Mouse (Mus musculus) embryo, embryonic 10 days (tissue): Measurements from ENCODE around the gene Uba7.

ENCODE experiments used
- DNase-seq: peaks from one replicate; pipeline ENCODE4 v3.0.0-alpha.2; 2015; ENCODE audit warnings: low spot score

The Uba7 gene

DNA sequence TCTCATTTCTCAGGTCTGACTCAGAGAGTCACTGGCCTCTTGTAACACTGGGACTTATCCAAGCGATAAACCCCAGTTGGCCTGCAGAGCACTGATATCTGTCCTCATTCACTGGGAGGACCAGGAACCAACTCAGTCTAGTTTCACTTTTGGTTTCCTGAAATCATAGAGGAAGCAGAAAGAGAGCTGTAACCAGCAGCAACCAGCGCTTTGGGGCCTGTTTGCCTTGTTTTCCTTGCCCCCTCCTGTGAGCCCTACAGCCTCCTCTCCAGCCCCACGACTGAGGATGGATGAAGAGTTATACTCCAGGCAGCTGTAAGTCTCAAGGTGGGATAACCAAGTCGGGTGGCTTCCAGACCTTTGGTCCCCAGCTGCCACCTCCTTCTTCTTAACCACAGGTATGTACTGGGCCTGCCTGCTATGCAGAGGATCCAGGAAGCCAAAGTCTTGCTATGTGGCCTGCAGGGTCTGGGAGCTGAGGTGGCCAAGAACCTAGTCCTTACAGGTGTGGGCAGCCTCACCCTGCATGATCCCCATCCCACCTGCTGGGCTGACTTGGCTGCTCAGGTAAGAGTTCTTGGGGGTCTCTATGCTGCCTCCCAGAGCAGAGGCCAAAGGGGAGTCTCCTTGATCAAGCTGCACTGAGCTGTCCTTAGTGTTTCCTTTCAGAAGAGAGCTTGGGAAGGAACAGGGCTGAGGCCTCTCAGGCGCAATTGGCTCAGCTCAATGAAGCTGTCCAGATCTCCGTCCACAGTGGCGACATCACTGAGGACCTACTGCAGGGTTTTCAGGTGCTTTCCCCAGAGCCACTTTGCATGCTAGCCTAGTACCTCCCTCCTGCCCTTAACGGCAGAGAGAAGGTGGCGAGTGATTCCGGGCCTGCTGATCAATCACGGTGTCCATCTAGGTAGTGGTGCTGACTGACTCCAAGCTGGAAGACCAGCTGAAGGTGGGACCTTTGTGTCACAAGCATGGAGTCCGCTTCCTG lies at the start of gene Uba7:
TSS of gene Uba7 (plus strand) at position 107 of the 988 bp plus-strand sequence.
- peak; percentile 18 for DNase-seq

DNA sequence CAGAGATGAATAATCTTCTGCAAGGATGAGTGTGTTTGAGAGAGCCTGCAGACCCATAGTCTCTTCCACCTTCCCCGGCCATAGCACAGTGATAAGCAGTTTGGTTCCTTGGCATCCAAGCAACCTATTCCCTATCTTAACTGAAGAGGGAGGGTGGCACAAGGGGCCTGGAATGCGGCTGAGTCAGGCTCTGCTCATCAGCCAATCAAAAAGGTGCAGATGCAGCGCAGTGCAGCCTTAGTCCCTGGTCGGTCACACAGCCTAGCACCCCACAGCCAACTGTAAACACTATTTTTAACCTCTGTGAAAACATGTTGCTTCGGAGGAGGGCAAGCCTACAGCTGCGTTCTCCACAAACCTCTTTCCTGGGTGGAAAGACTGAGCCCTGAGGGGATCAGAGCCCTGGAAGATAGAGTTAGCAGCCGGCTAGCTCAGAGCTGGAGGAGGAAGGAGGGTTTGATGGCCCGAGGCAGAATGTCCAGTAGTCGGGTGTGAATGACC lies 48.3 kb upstream of the Uba7 start:
- DNase-seq: no peak

DNA sequence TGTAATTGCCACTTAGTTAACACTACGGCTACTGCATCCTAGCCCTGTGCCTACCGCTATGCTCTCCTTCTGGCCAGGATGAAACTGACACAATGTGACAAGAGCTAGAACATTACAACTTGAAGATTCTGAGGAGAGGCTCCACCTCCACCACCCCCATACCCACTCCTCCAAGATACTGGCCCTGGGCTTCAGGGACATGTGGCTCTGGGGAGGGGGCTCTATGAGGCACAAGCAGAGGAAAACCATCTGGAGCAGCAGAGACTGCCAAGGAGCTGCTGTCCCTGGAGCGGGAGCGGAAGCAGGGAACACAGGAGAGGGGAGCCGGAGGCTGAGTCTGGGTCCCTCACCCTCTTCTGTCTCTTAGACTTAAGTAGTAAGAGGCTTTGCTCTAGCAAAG lies 47.6 kb upstream of the Uba7 start:
- no peak for DNase-seq

DNA sequence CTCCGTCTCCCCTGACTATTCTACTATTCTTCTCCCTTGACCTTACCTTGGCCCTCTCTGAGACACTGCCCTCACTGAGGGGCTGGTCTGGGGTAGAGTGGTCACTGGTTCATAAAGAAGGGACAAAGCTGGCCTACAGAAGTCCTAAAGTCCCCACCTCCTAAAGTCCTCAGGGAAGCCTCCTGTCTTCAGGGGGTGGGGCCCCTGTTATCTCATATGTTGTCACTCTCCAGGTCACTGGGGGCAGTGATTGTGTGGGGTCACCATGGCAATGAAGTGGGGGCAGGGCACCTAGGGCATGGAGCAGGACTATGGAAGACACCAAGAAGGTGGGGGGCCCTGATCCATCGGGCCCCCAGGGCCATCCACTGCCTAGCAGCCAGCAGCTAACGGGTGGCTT lies 47.1 kb upstream of the Uba7 start, which contains the start of gene Actl11:
TSS of gene Actl11 (plus strand) at position 301 of the 400 bp plus-strand sequence.
- no peak for DNase-seq

DNA sequence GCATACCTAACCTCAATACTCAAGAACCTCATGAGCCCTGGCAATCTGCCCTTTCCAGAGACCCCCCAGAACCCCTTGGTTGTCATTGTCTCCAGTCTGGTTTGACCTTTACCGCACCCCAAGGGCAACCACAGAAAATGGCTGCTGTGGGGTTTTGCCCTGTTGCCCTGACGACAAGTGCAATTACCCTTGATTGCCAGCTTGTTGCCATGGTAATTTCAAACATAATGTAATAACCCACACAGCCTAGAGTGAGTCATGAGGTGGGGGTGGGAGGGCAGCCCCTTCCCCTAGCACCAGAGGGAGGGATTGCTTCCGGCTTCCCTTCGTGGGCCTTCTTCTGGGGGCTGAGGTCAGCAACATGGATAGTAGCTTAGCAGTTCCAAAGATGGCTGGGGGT lies 43.1 kb upstream of the Uba7 start:
- no peak for DNase-seq

DNA sequence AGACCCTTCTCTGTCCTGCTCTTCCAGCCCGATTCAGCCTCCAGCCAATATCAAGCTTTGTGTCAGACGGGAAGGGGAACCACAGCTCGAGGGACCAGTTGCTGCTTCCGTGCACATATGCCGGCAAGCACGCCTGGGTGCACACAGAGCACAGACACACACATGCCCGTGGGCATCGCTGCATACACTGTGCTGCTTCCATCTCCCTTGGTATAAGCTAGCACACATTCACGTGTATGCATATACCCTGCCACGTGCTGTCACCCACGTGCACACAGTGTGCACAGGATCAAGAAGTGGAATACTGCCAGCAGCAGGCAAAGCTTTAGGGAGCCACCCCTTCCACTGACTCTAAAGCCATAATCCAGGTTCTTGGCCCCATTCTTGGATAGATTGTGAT lies 41.2 kb upstream of the Uba7 start:
- no peak for DNase-seq

DNA sequence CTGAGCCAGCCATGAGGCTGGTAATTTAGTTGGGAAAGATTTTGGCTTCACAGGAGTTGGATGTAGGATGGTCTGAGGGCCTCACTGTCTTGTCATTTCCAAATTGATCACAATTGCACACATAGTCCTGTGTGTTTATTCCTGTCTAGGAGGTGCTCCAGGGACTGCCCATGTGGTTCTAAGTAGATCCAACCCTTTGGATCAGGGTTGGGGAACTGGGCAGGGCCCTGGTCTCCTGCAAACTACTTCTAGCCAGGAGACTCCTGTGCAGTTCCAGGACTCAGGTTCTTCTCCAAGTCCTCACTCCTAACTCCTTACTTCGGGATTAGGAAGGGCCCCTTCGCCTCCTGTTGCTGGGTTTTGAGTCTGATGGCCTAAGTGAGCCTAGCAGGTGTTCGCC lies 39.9 kb upstream of the Uba7 start, which contains the start of gene Camkv:
TSS of gene Camkv (plus strand) at position 301 of the 400 bp plus-strand sequence.
- no peak for DNase-seq

DNA sequence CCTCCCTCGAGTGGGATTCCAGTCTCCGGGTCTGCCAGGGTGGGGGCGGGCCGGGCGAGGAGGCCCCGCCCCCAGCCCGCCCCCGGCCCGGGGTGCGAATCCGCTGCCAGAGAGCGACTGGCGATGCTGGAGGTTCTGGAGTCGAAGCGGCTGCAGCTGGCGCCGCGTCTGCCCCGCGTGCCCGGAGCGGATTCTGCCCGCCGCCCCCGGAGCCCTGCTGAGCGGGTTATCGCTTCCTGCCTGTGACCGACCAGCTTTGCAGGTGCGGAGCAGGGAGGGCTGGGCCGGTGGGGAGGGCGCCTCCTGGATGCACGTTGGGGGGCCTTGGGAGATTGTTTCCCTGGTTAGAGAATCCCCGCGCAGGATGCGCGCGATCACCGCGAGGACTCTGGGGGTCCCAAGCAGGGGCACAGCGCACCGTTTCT lies 39.5 kb upstream of the Uba7 start:
- peak; percentile 35 for DNase-seq

DNA sequence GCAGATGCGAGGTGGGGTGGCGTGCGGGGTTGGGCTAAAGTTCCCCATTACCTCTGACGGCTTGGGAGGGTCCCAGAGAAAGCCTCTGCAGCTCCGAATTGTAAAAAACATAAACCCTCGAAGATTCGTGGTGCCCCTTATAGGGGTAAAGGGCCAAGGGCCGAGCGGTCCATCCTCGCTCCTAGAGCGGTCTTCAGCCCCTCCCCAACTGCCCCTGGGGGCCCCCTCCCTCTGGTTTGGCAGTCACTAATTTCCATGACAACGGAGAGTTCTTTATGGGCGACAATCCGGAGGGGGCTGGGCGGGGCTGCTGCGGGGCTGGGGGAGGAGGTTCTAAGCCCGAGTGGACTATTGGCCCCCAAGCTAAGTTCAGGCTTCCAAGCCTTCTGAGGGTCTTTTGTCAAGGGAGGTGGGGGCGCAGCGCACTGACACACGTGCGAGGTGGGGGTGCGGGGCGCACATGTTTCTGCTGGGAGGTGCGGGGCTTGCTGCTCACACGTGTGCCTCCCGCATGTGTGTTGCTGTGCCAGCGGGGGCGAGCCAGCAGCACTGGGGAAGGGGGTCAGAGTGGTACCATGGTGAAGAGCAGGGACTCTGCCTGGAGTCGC lies 39.0 kb upstream of the Uba7 start:
- peak; percentile 36 for DNase-seq

DNA sequence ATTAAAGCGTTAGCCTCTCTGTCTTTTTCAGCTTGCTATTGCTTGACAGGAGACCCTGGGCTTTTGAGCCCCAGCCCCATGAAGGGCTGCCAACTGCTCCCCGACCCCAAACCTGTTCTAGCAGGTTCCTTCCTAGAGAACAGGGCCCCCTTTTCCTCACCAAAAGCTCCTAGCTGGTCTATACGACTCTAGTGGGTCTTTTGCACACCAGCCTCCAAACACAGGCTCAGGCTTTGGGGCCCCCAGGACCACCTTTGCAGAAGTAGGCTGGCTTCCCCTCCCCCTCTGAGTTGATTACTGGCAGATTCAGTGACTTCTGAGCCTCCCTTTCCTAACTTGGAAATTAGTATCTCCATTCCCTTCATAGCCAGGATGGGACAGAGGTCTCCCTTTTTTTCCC lies 38.5 kb upstream of the Uba7 start:
- no peak for DNase-seq

DNA sequence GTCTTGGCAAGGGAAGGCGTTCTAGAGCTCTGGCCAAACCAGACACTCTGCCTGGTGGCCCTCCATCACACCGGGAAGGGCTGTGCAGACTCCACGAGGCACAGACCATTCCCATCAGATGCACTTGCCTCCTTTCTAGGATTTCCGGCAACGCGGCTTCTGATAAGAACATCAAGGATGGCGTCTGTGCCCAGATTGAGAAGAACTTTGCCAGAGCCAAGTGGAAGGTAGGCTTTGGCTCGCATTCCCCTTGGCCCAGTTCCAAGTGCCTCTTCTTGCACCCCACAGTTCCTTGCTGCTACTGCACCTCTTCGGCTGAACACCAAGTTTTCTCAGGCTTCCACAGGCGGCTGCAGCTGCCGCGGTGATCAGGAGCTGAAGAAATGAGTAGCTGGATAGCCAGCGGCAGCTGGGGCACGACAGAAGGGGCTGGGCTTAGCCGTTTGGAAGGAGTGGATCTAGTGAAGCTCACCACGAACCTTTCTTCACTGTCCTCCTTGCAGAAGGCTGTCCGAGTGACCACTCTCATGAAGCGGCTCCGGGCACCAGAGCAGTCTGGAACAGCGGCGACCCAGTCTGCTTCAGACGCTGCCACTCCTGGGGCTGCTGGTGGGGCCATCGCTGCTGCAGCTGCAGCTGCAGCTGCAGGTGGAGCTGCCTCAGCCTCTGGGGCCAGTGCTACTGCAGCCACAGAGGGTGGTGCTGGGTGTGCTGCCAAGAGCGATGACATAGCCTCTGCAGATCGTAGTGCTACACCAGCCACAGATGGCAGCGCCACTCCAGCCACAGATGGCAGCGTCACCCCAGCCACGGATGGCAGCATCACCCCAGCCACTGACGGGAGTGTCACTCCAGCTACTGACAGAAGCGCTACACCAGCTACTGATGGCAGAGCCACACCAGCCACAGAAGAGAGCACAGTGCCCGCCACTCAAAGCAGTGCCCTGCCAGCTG lies 27.8 kb upstream of the Uba7 start:
- no peak for DNase-seq

DNA sequence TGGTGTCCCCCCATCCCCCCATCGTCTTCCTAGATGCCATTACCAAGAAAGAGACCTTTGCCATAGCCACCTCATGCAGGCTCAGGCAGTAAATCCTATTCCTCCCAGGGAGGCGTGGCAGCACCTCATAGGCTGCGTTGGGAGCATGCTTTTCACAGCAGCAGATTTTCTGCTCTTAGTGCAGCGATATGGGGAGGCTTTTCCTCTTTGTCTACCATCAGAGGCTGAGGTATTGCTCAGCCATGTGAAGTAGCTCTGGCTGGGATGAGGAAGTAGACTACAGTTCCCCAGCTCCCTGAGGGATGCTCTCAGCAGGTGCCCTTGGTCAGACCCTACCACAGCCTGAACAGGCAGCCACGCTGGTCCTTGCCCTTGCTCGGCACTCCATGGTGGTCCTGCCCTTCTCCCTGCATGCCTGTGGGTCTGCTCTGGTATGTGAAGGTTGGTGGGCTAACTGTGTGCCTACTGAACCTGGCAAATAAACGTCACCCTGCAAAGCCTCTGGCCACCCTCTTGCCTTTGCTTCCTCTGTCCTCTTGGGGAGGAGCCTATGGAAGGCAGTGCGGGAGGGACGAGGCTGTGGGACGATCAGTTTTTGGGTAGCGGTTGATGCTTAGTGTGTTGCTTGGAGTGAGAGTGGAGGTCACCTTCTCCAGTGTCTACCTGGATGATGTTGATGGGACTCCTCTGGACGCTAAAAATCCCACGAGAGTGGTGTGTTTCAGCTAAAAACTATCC lies 26.0 kb upstream of the Uba7 start:
- DNase-seq: no peak

DNA sequence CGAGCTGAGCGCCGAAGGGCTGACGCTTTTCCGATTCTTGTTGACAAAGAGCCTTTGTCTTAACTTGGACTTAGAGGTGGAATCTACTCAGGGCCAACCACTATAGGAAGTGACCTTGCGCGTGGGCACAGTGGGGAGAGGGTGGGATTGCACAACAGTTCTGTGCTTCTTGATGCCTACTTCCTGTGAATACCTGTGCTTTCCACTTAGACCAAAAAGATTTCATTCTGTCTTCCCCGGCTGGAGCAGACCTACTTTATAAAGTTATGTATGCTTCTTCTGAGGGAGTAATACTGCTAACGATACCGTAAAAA lies 25.4 kb upstream of the Uba7 start, which contains the start of gene Traip:
TSS of gene Traip (plus strand) at position 215 of the 314 bp plus-strand sequence.
- no peak for DNase-seq

DNA sequence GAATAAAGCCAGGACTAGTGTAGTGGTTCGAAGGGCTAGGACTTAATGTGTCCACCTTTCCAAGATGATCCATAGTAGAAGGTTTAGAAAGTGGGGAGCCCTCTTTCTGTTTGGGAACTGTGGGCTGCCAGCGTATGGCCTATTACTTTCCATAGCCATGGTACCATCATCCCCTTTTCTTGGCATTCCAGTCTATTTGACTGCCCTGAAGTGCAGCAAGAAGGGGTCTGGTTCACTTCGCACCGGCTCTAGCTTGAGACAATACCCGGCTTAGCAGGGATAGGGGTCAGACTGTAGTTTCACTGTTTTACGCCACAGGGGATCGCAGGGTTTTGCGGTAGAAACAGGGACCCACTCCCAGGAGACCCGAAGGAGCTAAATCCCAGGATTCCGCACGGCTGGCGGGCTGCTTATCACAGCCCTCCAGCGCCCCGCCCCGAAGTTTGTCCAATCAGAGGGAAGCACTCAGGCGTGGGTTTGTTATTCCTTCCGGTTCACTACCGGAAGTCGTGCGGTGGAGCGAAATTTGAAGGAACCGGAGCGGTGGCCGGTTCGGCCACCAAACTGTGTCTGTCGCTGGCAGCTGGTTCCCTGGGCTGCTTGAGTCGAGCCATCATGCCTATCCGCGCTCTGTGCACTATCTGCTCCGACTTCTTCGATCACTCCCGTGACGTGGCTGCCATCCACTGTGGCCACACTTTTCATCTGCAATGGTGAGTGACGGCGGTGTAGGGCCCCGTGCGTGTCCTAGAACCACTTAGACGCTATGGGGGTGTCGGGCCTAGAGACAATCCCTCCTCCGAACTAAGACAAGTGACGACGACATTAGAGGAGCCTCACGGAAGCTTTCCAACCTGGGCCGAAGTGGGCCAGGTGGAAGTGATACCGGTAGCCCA lies 24.6 kb upstream of the Uba7 start:
- DNase-seq: peak; percentile 94

DNA sequence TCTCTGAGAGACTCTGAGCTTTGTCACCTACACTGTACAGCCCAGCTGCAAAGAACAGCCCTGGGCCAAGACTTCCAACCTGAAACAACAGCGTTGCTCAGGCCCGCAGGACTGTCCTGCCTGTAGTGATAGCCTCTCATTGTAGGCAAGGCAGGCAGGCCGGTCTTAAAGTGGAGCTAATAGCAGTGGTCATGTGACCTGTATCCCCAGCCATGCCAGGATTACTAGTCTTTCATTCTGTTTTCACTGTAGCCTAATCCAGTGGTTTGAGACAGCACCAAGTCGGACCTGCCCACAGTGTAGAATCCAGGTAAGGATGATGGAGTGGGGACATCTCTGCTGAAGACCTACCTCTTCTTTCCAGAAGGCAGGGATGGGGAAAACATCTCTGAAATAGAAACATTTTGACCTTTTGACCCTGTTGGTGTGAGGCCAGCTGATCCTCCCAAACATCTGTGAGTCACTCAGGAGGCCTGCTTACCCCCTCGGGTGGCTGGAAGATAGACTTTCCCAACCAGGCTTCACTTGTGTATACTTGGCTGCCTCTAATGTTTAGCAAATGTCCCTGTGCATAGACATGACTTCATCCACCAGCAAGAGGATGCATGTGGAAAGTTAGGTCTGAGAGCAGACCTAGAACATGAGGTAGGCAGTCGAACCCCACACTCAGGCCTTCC lies 19.6 kb upstream of the Uba7 start:
- DNase-seq: no peak

DNA sequence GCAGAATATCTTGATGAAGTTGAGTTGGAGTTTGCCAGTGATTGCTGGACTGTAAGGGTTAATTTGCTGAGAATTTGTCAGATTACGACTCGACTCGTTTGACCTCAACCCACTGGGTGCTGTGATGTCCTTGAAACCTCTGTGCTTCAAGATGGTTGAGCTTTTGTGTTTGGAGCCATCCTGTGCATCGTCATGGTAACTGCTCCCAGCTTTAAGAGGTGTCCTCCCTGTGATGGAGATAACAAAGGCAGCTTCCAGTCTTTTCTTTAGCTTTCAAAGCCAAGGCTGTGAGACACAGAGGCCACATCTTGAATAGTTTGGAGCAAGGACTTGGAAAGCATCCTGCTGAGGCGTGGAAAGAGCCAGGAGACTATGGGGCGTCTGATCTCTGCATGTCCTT lies 18.2 kb upstream of the Uba7 start:
- peak; percentile 16 for DNase-seq

DNA sequence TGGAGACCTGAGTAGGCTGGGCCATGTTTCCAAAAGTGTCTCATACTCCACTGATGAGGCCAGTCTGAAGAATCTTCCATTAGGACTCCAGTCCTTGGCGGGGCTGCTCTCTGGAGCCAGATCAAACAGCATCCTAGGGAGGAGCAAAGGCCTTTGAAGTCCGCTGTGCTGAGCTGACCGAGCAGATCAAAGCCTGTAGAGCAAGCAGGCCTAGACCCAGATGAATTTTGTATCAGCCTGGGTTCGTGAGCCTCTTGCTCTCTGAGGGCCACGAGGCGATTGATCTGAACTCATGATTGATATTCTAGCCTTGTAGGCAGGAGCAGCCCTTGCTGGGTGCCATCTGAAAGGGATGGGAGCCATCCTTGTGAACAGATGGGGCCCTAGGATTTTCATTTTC lies 15.4 kb upstream of the Uba7 start:
- DNase-seq: peak; percentile 15

DNA sequence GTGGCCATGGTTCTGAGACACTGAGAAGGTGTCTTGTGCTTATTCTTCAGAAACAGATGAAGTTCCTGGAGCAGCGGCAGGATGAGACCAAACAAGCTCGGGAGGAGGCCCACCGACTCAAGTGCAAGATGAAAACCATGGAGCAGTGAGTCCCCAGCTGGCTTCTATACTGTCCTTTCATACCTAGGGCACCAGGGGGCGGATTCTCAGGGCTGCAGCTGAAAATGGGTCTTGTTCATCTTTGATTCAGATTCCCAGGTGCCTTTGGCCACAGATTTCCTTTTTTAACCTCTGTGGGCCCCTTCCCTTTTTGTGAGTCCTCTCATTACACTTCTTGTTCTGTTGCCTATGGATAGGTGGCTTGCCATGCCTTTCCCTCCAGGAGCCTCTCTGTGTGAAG lies 14.4 kb upstream of the Uba7 start:
- no peak for DNase-seq

DNA sequence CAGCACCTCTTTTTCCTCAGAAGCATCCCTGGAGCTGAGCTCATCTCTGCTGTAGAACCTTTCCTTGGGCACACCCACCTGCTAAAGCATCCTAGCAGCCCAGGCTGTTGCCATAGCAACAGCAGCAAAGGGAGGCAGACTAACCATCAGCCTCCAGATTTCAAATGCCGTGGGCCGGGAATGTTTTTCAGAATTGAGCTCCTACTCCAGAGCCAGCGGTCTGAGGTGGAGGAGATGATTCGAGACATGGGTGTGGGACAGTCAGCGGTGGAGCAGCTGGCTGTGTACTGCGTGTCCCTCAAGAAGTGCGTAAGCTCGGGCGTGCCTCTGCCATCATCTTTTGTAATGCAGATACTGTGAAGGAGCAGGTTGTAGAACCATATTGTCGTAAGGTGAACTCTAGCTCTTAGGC lies 13.9 kb upstream of the Uba7 start:
- DNase-seq: no peak

DNA sequence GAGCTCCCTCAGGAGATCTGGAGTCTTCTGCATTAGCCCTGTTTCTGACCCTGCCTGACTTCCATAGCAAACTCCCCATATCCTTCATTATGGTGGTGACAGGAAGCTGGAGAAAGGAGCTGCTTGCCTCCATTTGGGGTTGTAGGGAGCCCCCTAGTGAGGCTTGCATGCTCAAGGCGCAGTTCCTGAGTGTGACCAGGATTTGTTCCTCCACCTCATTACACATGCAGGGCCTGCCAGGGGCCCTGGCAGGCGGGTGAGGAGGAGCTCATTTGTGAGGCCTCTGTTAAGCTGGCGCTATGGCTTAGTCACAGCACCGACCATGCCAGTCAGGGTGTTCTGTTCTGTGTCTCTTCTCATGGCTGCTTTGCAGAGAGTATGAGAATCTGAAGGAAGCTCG lies 13.4 kb upstream of the Uba7 start:
- peak; percentile 53 for DNase-seq
